Mouse (Mus musculus): ENCODE measurements around the gene Tnfrsf25.

Gene Tnfrsf25

GRCm38 (mm10) chr4:152121183-152121505 lies 5.4 kb downstream of the Tnfrsf25 start:
- DNase-seq (ENCODE audit: low spot score in 2 of 2) = no peak

DNA sequence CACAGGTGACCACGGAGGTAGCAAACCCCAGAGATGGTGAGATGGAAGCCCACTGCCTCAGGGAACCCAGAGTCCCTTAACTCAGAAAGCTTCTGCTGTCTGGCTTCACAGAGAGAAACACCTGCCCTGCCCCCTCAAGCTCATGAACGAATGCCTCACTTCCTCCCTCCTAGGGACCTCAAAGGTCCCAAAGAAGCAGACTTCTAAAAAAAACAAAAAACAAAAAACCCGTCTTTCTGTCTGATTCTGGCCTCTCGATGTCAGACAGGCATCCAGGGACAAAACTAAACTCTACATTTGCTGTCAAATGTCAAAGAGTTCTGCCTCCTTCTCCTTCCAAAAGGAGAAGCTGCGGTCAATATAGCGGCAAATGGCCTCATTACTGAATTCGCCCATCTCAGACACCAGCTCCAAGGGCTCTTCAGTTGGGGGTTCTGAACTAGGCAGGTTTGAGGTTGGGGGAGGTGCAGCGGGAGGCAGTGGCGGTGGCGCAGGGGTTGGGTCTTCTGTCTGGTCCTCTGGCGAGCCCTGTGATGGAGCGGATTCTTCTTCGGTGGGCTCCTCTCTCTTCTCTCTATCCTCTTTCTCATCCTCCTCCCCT lies 8.7 kb downstream of the Tnfrsf25 start:
- DNase-seq (ENCODE audit: low spot score in 2 of 2) = no peak

DNA sequence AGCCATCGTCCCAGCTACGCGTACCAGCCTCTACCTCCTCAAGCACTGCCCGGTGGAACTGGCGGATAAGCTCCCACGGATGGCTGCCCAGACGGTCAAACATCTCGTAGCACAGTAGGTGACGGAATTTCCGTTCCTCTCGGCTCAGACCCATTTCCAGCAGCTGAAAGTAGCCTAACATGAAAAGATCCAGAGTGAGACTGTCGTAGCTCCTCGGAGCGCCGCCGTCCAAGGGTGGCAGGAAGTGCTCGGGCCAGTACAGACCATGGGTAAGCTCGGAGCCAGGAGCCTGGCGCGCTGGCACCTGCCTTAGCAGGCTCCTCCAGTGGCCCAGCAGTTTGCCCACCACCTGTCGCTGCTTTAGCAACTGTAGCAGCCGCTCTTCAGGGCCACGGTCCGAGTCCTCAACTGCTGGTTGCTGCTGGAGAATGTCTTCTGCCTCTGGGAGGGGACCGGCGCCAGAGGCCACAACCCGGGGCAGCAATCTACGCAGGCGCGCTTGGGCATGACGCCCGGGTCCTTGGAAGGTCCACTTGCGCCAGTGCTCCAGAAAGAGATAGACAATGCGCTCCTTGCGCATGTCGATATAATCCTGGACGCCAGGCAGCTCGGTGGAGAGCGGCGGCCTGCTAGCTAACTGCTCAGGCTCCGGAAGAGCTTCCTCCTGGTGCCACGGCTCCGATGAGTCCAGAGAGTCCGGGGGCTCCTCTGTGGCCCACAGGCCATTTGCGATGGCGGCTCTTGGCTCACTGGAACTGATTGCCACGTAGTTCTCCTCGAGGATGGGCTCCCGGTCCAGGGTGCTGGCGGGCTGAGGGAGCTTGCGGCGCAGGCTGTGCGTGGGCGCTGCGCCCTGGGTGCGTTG lies 9.7 kb downstream of the Tnfrsf25 start:
- no peak for DNase-seq (ENCODE audit: low spot score in 2 of 2)

- no peak for DNase-seq (ENCODE audit: low spot score in 2 of 2)
Observed at GRCm38 (mm10) chr4:152126026-152126920, 10.5 kb downstream of the Tnfrsf25 start.

DNA sequence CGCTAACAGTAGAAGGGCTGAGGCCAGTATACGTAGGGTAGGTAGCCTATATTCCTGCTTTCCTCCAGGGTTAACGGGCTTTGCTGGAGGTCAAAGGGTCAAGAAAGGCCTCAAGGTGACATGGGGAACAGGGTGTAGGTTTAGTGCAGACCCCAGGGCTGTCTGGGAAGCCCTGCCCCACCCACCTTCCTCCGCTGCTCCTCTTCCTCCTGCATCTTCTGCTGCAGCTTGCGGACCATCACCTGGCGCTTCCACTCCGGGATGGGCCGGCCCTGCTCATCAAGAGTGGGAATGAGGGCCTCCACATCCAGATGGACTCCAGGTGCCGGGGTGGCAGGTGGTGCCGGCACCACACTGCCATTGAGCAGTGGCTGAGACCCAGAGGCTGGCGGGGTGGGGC lies 12.2 kb downstream of the Tnfrsf25 start:
- DNase-seq (ENCODE audit: low spot score in 2 of 2) = no peak

GRCm38 (mm10) chr4:152128784-152129183 lies 13.1 kb downstream of the Tnfrsf25 start:
- DNase-seq (ENCODE audit: low spot score in 2 of 2) = no peak

GRCm38 (mm10) chr4:152129395-152129930 lies 13.7 kb downstream of the Tnfrsf25 start:
- no peak for DNase-seq (ENCODE audit: low spot score in 2 of 2)

GRCm38 (mm10) chr4:152130771-152131653 lies 15.3 kb downstream of the Tnfrsf25 start:
- DNase-seq (ENCODE audit: low spot score in 2 of 2) = no peak

GRCm38 (mm10) chr4:152131809-152132771 lies 16.4 kb downstream of the Tnfrsf25 start:
- no peak for DNase-seq (ENCODE audit: low spot score in 2 of 2)

DNA sequence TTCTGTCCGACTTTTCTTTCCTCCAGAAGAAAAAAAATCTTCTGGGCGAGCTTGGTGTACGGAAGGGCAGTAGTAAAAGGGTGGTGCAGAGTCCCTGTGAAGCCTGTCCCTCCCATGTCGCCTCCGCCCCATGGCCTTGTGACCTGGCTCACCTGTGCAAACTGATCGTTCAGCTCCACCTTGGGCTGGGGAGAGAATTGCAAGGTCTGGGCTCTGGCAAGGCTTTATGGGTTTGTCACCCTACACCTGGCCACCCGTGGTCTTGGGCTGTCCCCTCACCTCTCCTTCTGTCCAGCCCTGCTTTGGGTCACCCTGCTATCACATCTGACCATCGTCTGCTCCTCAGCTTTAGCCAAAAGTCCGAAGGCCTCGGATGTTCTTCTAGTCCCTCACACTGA lies 17.0 kb downstream of the Tnfrsf25 start:
- no peak for DNase-seq (ENCODE audit: low spot score in 2 of 2)

DNA sequence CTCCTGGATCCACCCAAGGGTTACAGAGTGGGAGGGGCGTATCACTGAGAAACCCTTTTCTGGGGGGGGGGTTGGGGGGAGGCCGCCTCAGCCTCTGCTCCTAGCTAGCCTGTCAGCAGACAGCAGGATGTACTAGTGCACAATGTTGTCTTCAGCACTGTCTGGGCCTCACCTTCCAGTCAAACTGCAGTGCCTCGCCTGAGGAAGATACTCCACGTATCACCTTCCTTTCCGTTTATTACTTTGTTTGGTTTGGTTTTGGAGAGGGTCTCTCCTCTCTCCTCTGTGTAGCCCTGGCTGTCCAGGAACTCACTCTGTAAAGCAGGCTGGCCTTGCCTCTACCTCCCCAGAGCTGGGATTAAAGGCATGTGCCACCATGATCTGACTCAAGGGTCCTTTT lies 17.5 kb downstream of the Tnfrsf25 start:
- DNase-seq (ENCODE audit: low spot score in 2 of 2) = no peak

- no peak for DNase-seq (ENCODE audit: low spot score in 2 of 2)
Observed at GRCm38 (mm10) chr4:152134507-152134906, 18.8 kb downstream of the Tnfrsf25 start.

DNA sequence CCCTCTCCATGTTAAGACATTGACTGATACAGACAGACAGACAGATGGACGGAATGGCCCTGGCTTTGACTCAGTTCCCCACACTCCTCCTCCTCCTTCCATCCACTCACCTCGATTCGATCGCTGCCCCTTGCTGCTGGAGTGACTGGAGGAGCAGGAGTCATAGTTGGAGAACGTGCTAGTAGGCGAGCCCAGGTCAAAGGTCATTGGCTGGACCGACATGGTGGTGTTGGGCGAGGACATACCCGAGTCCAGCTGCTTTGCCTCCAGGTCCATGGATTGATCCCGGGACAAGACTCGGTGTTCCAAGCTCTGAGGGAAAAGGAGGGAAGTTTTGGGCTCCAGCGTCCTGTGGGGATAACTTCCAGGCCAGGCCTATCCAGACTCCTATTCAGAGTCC lies 19.6 kb downstream of the Tnfrsf25 start:
- no peak for DNase-seq (ENCODE audit: low spot score in 2 of 2)

GRCm38 (mm10) chr4:152136112-152136875 lies 20.6 kb downstream of the Tnfrsf25 start:
- no peak for DNase-seq (ENCODE audit: low spot score in 2 of 2)

DNA sequence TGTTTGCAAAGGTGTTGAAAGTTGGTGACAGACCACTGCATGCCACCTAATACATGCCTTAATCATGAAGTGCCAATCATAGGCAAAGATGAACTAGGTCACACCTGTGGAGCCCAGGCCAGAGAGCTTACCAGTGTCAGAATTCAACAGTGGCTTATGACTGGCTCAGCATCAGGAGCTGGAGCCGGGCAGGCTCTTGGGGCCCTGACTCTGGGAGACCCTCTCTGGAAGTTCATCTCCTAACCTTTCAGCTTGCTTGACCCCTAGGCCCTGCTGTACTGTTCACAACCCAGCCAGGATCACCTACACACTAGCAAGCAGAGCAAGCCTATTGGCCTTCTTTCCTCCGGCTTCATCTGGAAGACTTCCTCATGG lies 21.1 kb downstream of the Tnfrsf25 start:
- no peak for DNase-seq (ENCODE audit: low spot score in 2 of 2)

GRCm38 (mm10) chr4:152138497-152139260 lies 22.9 kb downstream of the Tnfrsf25 start:
- DNase-seq (ENCODE audit: low spot score in 2 of 2) = peak; percentile 49 to 62

GRCm38 (mm10) chr4:152140441-152140840 lies 24.7 kb downstream of the Tnfrsf25 start:
- no peak for DNase-seq (ENCODE audit: low spot score in 2 of 2)

- DNase-seq (ENCODE audit: low spot score in 2 of 2) = no peak
Observed at GRCm38 (mm10) chr4:152141521-152142135, 25.9 kb downstream of the Tnfrsf25 start.

Measured in frontal cortex, postnatal 25 days (tissue).